Mouse (Mus musculus) yolk sac, embryonic 10.5 days (tissue): Measurements from ENCODE around the gene Adamtsl3.
A peak's percentile ranks its signal among the peaks of the same experiment; 100 is the strongest.

Experiments used
- DNase-seq: peaks from one replicate; pipeline ENCODE4 v3.0.0-alpha.2; 2017; ENCODE audit warnings: low spot score

Gene Adamtsl3

GRCm38 (mm10) chr7:82422561-82422960, 87.1 kb downstream of the Adamtsl3 start:
- DNase-seq: peak; percentile 19

DNA sequence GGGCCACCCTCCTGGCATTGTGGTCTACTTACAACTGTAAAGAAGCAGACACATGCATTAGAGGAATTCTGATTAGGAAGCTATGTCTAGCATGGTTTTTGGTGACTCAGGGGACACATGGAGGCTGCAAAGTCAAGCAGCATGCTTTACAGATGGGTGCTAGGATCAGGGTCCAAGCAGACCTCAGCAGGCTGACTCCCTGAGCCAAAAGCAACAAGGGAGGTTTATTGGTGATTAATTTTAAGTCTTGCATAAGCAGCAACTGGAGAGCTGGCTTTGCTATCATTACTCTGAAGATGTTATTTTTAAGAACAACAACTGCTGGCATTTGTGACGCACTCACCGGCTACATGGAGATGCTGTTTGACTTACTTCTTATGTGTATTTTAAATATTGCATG, 88.1 kb downstream of the Adamtsl3 start:
- no peak for DNase-seq

- no peak for DNase-seq
Measured at GRCm38 (mm10) chr7:82424281-82424680, 88.8 kb downstream of the Adamtsl3 start.

- no peak for DNase-seq
Measured at GRCm38 (mm10) chr7:82425374-82425773, 89.9 kb downstream of the Adamtsl3 start.

- DNase-seq: no peak
Measured at GRCm38 (mm10) chr7:82429447-82429846, 94.0 kb downstream of the Adamtsl3 start.

DNA sequence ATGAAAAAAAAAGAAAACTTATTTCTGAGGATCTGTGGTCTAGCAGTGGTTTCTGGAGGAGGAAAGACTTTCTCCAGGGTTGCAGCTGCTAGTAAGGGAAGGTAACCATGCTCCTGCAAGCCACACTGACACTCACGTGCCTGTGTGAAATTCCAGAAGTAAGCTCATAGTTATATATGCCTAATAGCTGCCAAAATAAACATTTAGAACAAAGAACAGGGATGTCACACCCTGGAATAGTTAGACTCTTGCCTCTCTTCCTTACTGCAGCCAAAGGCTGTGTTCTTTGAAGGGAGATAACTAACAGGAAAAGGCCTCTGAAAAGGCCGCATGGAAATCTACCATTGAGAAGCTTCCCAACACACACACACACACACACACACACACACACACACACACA, 96.1 kb downstream of the Adamtsl3 start:
- no peak for DNase-seq

- no peak for DNase-seq
Measured at GRCm38 (mm10) chr7:82433226-82433625, 97.7 kb downstream of the Adamtsl3 start.

GRCm38 (mm10) chr7:82458376-82458775, 122.9 kb downstream of the Adamtsl3 start:
- no peak for DNase-seq

DNA sequence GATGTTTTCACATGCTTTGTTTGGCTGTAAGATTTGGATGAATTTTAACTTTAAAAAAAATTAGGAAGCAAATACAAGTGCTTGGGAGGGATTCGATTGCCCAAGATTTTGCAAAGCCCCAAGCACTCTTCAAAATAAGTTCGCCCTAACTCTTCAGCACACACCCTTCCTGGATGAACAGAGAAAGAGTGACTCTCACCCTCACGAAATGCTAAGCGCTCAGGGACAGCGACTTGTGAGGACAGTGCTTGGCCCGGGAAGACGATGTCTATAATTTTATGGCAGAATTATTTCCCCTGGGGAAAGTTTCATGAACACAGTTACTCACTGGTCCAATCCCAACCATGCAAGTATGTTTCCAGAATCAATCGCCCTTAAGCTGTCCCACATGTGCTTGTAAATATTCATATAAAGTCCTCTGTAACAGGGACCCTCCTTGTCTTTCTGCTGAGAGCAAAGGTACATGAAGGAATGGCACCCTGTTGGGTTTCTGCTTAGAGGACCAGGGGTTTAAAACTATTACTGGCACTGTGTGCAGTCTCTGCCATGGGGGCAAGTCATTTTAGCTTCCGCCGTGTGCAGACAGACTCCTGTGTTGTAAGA, 127.5 kb downstream of the Adamtsl3 start:
- DNase-seq: no peak

GRCm38 (mm10) chr7:82464364-82464763, 128.9 kb downstream of the Adamtsl3 start:
- DNase-seq: no peak

DNA sequence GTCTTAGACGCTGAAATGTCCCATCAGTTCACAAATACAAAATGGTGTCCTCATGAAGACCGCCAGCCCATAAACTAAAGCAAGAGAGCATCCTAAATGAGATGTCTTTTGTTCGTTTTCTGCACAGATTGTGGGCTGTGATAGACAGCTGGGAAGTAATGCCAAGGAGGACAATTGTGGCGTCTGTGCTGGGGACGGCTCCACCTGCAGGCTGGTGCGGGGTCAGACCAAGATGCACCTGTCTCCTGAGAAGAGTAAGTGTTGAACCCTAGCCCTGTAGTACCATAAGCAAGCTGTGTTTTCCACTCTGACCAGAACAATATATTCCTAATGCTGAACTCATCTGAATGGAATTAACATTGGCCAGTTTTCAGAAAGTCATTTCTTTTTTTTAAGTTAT, 129.9 kb downstream of the Adamtsl3 start:
- no peak for DNase-seq

DNA sequence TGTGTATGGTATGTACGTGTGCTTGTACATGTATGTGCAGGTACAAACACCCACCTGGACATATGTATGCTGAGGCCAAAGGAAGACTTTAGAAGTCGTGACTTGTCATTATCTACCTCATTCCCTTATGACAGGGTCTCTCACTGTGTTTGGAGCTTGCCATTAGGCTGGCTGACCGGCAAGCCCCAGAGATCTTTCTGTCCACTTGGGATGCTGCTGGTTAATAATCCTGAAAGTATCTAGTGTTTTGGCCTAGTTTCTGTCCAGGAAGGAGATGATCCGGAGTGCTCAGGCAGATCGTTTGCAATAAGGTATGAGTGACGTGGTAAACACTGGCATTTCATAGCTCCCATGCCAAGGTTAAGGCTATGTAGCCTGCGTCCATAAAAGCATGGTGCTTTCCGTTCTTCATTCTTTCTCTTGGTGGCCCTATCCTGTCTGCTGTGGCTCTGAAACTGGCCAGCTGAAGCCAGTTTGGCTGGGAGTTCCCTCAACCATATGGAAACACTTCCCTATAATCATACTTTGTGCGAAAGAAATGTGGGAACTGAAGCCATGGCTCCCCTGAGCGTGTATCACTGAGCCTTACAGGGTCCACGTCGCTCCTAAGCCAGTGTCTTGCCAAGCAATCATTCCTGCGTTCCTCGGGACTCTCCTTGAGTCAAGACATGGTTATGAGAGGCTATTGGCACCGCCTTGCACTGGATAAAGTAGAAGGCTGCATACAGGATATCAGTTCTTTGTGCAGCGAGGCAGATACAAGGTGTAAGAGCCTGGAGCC, 141.1 kb downstream of the Adamtsl3 start:
- DNase-seq: no peak

DNA sequence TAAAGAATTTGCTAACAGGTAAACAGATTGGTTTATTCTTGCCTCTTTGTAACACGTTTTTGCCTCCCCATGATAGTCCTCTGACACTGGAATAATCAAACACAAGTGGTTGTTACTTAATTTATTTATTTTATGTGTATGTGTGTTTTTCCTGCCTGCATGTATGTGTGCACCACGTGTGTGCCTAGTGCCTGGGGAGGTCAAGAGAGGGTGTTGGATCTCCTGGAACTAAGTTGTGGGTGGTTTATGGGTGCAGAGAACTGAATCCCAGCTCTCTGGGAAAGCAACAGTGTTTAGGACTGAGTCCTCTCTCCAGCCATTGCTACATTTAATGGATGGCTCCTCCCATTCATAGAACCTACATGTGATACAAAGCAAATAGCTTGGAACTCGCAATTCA, 143.0 kb downstream of the Adamtsl3 start:
- DNase-seq: no peak

DNA sequence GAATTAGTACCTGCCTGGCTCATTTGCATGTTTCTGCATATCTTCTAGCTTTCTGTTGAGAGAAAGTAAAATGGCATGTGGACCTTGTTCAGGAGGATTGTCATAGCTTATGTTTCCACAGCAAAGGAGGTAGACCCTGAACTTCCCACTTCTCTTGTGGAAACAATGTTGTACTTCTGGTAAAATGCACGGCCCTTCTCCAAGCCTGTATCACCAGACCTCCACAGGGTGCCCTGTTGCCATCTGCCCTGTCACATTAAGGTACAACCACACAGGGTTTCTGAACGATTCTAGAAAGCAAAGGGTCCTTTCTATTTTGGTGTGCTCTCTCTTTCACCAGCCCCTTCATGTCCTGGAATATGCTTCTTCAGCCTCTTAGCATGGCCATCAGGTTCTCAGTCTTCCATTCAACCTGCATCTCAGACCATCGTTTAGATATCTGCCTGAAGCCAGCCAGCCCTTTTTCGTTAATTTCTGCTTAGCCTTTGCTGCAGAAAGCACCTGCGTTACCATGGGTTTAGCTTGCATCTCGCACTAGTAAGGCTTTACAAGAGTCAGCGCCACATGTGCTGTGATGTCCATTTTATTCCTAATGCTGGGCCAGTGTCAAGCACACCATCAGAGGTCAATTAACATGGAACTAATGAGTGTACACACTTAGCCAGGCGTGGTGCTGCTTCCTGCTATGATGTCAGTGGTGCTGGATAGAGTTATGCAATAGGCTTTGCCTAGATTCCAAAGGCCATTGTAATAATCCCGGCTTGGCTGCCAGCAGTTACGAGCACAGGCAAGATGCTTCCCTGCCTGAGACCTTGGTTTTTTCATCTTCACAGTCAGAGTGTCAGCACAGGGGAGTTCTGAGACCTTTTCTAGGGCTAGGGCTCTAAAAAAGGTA, 143.6 kb downstream of the Adamtsl3 start:
- DNase-seq: no peak

DNA sequence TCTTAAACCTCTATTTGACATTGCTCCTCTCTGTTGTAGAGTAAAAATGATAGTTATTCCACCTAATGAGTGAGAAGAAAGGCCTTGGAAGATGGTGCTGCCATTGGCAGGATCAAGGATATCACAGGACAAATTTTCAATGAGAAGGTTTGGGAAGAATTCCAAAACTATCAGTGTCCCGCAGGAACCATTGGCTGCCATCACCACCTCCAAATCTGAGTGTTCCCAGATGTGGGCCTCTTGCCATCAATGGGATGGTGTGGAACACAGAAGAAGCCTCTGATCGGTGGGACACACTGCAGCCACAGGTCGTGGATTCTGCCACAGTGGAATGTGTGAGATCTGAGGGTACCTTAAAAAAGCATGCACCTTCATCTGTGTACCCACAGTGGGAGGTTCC, 147.9 kb downstream of the Adamtsl3 start:
- DNase-seq: no peak

DNA sequence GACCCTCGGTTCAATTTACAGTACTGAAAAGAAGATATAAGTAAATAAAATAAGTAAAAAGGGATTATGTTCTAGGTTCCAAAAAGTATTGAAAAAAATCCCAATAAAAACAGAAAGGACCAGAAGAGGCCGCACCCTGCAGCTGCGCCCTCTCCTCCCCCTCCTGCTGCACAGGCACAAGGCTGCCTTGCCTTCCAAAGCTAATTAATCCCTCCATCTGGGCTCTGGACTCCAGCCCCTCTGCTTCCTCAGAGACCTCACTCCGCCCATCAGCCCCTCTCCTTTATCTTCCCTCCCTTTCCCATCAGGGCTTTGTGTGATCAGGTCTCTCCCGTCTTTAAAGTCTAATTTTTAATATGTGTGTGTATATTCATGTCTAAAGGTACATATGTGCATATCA, 149.3 kb downstream of the Adamtsl3 start:
- no peak for DNase-seq

DNA sequence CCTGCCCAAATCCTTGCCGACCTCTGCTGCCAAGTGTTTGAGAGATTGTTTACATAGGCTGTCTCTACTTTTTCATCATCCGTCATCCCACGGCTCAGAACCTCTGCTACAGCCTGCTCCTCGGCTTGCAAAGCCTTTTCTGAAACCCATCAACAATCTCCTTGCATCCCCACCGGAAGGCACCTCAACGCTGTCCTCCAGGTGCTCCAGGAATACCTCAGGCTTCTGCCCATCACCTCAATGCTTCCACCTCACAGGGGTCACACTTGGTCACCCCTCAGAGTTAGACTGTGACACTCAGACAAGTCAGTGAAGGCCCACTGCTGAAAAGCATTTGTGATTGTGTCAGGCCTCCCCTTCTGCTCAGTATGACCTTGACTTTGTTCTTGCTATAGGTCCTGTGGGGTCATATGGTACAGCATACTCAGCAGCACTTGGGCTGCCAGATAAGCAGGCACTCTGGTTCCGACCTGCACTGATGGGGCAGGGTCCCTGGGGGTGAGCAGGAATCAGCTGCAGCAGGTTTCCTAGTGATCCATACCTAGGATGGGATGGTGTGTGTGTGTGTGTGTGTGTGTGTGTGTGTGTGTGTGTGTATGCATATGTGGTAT, 150.0 kb downstream of the Adamtsl3 start:
- DNase-seq: no peak

DNA sequence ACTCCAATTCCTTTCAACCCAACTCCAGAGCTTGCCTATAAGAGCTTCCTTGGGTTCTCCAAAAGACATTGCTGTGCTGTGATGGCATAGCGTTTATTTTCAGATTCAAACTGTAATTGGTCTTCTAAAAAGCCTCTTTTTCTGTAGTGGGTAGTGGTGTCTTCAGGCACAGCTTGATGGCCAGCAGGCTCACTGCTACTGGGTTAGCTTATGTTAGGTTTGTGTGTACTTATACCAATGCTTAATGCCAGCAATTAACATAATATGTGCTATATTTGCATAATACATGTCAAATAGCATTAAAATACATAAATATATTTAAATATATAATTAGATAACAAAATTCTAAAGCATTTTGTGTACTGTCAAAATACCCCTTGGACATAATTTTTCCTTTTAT, 155.5 kb downstream of the Adamtsl3 start:
- DNase-seq: no peak

DNA sequence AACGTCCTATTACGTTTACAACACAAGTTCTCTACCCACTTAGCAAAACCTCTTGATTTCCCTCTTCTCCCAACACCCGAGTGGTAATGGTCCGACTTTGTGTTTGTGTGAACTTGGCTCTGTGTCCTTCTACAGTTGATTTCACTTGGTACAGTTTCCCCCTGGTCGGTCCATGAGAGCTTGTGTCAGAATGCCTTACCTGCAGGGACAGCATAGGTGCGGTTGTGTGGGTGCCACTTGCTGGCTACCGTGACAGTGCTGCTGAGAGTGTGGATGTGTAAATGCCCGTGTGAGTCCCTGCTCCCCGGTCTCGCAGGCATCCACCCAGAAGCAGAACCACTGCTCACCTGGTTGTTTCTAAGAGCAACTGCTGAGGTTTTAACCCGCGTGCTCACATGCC, 157.4 kb downstream of the Adamtsl3 start:
- DNase-seq: no peak

DNA sequence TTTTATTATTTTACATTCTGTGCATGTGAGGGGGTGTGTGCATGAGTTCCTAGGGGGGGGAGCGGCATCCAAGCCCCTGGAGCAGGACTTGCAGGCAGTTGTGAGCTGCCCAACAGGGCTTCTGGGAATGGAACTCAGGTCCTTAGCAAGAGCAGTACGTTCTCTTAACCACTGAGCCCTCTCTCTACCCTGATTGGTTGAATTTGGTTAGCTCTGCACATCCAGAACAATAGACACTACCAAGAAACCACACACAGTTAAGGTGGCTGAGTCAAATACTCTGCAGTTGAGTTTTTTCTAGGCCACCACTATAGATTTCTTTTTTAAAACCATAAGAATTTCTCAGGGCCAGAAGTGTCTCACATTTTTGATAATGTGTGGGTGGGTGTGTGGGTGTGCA, 158.7 kb downstream of the Adamtsl3 start:
- DNase-seq: no peak

GRCm38 (mm10) chr7:82497064-82497463, 161.6 kb downstream of the Adamtsl3 start:
- DNase-seq: no peak

DNA sequence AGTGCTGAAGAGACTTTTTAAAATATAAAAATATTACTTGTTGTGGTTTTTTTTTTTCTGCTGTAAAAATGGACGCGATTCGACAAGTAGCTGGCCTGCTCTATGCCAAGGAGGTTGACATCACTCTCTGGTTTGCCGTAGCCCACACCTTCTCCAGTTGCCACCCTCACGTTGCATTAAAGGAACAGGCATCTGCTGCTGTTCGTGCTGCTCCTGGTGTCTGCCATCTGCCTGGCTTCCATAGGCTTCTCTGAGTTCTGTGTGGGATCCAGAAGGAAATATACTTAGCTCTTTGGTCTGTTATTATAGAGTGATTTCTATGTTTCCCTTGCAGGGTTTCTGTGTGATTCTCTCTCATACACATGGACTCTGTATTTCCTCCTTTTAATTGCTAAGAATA, 165.8 kb downstream of the Adamtsl3 start:
- DNase-seq: no peak
